Mouse (Mus musculus): ENCODE results near the gene Cntn6.

Gene Cntn6

DNA sequence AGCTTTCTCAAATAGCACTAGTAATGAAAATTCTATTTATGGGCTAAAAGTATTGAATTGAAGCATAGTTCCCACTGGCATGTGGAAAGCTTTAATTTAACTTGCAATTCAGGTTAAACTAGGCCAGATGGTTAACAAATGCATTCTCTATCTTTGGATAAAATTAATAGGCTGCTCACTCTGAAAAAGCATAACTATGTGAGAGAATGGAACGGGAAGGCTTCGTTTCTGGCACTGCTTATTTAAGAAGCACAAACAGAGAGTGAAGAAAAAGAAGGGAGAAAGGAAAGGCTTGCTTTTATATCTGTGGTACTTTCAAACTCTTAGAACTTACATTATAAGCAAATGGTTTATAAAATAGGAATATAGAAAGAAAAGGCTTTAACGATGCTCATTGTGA is 268.6 kb downstream of the Cntn6 start:
- DNase-seq: no peak

DNA sequence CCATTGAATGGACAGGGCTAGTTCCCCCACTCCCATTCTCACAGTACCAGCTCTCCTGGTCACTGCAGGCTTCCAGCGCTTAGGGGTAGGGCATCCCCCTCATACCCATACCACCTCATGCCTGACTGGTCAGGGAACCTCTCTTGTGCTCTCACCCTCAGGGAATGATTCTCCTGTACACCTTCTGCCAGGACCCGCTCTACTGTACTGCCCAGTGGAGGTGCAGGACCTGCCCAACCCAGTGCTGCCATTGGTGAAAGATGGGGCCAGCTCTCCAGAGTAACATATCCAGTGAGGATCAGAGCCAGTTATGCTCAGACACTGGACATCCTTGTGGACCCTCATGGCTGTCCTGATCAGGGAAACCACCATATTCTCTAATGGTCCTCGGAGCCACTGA is 291.3 kb downstream of the Cntn6 start:
- no peak for DNase-seq

GRCm38 (mm10) chr6:104787502-104787901 is 294.9 kb downstream of the Cntn6 start:
- DNase-seq: no peak

GRCm38 (mm10) chr6:104808526-104808925 is 315.9 kb downstream of the Cntn6 start:
- no peak for DNase-seq

GRCm38 (mm10) chr6:104815610-104816009 is 323.0 kb downstream of the Cntn6 start:
- DNase-seq: no peak

DNA sequence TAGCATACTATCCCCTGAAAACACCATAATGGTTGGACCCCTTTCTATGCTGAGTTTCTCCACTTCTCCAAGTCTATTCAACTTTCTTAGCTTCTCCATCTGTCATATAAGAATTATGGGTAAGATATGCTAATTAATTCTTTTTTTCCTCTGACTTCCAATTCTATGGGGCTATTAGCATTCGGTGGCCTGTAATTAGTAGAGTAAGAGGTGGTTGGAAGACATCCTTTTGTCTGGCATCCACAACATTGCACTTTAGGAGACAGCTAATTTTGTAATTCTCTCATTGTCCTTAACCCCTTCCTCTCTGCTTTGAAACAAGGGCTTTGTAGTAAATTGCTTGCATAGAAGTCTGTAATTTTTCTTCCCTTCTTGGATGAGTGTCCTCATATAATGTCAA is 387.1 kb downstream of the Cntn6 start:
- DNase-seq: no peak

GRCm38 (mm10) chr6:104884021-104884420 is 391.4 kb downstream of the Cntn6 start:
- DNase-seq: no peak

DNA sequence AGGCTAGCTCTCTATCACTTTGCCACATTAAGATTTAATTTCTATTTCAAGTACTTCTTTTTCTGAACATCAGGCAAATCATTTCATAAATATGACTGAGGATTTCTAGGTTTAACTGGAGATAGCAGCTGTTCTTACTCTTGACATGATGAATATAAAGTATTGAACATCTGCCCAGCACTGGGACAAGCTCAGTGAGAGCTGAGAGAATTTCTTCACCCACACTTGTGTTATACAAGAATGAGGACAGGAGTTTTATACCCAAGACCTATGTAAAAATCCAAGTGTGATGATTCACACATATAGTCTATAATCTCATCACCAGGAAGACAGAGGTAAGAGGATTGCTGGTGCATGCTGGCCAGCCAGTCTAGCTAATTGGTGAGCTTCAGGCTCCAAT is 393.2 kb downstream of the Cntn6 start:
- no peak for DNase-seq

- no peak for DNase-seq
Measured at GRCm38 (mm10) chr6:104891071-104891470, 398.5 kb downstream of the Cntn6 start.
